Mouse (Mus musculus): ENCODE measurements at regions not wholly inside any gene's neighbourhood (a gene's known extent, or its start where the extent isn't known, plus 50 kb on each side); places are given as distances from the start of the nearest gene placed in this dataset.
A peak's percentile ranks its signal among the peaks of the same experiment; 100 is the strongest.

DNA sequence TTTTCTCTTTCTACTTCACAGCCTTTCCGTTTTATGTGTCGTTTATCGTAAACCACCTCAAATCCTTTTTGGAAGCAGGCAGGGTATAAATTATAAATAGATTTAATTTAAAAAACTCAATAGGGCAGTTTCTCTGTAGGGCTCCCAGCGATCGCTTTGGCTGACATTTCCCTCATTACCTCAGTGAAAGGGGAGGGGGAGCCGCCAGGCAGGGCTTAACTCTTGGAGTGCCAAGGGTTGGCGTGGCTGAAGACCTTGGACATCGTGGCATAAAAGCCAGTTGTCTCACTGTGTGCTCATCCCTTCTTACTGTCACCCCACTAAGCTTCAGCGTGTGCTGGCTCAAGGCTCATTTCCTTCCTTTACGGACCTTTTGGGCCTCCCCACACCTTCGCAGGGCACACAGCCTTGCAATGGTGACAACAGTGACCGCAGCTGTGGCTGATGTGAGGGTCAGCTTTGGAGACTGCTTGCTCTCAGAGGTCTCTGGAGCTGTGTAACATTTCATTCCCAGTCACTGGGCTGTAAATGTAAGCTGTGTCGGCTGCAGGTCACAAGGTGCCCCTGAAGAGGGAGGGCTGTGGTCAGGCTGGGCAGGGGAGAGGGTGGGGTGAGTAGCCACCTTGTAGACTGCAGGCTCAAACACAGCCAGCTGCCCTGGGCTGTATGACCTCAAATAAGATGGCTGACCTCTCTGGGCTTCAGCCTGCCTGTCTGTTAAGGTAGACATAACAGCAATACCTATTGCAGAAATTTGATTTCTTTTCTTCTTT lies 81.6 kb upstream of the Stx16 start:
- no peak for DNase-seq

DNA sequence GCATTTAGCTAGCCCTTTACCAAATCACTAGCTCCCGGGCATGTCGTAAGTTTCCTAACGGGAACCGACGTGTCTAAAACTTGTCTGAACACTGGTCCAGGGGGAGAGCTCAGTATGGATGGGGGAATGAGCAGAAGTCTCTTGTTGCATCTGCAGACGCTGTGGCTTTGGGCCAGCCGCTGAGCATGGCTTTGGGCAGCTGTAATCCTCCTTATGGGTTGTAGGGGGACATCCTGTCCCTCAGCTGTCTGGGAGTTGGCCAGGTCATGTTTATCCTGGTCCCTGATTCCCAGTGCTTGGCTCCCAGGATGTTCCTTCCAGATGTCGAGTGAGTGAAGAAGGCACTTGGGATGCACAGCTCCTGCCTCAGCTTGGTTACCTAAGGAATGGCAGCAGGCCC lies 71.4 kb upstream of the Stx16 start:
- no peak for DNase-seq

DNA sequence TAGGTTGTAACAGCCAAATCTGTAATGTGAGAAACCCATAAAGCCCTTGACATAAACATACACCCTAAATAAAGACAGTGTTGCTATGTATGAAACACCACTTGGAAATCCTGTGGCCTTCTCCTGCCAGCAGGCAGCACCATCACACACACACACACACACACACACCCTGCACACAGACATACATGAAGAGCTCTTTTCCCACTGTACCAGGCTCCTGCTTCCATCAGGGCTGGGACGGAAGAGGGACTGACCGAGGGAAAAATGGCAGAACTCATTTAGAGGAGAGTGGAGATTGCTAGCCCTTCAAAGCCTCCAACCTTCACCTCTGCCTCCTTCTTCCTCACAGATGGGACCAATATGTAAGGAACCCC lies 68.1 kb upstream of the Stx16 start:
- no peak for DNase-seq

DNA sequence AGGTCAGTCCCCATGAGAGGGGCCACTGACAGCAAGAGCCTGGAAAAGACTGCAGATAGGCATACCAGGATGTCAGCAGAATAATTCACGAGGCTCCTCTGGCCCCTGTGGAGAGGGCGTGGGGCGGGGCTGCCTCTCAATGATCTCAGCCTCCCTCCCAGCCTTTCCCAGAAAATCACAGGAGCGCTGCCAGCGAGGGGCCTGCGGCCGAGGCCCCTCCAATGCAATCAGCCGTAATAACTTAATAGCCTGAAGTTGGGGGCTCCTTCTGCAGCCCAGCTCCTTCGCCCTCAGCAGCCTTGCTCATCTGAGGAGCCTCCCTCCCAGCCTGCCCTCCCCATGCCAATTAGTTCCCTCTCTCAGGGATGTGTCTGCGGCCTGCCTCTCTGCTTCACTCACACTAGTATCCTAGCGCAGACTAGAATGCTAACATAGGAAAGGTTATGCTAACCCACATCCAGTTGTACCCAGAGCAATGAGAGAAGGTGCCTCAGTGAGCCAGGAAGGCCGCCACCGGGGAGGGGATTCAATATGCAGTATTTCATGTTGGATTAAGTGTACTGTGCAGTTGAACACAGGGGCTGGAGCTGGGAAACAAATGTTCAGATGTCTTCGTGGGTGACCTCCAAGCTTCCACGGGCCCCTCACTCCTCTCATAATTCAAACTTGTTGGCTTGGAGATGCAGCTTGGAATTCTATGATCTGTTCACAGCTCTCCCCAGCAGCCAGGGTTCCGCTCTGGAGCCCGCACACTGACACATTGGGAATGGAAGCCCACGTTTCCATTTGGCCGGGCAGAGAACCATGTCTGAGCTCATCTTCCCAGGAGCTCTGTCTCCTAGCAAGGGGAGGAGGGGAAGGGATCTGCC lies 67.5 kb upstream of the Stx16 start:
- DNase-seq: peak; percentile 36

DNA sequence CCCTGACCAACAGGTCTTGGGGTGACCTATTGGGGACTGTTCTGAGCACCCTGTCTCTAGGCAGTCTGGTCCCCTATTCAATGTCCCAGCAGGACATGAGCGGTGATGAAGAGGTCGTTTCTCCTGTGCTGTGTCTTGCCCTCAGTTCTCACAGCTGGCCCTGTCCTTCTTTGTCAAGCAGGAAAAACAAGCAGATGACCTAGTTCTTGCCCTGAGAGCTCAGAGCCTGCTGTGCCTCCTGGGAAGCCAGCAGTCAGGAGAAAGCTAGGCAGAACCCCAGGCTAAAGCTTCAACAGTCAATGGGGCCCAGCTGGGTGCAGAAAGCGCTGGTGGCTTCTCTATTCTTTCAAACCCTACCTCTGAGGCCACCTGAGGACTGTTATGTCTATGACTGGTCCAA lies 66.1 kb upstream of the Stx16 start:
- DNase-seq: no peak

DNA sequence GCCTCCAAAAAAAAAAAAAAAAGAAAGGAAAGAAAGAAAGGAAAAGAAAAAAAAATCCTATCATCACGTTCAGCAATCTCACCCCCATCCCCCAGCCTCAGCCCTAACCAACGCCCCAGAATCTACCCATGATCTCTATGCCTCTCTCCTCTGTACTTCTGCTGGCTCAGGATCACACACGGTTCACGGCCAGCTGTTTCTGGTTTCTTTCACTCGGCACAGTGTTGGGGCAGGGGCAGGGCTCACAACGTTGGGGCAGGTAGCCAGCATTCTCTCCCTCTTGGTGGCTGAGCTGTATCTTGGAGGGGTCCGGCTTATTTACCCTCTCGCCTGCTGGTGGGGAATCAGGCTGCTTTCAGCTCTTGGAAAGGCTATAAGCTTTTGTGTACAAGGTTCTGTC lies 64.7 kb upstream of the Stx16 start:
- DNase-seq: no peak

DNA sequence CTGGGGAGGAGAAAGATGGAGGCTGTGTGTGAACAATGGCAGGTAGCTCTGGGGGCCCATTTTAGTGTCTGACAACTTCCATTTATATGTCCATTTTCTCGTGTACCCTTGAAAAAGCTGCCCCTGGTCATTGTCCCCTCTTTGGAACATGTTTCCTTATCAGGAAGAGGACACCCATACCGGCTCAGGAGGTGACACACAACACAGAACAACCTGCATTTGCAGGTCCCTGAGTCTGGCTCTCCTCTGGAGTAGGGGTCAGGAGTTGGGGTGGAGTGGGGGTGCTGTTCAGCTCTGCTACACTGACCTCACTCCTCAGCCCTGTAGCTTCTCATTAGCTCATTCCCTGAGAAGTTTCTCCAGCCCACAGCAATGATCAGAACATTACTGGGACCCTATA lies 61.7 kb upstream of the Stx16 start:
- DNase-seq: no peak

DNA sequence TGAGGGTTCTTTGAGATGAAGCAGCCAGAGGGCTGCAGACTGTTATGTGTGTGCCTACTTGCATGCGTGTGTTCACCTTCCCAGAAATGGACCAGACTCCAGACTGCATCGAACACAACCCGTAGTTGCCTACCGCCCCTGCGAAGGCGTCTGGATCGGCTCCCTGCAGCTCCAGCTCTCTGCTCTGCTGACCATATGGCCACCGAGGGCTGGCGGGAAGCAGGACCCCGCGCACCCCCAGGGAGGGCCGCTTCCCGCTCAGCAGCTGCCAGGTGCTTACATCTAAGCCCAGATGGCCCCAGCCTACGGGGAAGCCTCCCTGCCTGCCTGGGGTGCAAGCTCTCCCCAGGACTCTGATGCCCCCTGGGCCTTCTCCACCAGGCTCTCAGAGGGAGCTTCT lies 60.8 kb upstream of the Stx16 start:
- DNase-seq: no peak

DNA sequence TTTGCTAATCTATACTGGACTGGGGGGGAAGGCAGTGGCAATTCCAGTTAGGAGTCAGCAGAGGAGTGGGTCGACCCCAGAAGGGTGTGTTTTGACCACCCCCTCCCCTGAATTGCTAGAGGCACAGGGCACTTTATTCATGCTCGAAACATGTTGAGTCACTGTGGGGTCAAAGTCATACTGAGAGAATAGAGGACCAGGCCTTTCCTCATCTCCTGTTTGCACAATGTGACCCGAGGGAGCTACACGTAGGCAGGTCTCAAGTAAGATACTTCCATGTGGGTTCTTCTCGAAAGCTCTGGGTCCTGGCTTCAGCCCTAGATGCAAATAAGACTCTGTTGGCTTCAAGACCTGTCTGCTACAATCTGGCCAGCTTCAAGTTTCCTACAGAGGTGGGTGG lies 60.0 kb upstream of the Stx16 start:
- DNase-seq: no peak

DNA sequence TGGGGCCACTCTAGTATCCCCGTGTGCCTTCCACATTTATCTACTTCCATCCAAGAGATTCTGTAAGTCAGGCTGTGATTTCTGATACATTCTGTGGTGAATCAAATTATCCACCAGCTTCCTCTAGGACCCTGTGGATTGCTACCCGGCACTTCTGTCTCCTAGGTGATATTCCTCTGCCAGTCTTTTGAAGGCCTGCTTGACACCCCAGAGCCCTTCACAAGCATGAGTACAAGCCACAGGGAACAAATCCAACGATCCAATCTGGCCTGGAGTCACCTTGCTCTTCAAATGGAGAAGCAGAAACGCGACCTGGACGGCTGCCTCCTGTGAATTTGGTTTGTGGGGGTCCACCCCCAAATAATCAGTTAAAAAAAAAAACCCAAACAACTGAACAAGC lies 59.1 kb upstream of the Stx16 start:
- no peak for DNase-seq

DNA sequence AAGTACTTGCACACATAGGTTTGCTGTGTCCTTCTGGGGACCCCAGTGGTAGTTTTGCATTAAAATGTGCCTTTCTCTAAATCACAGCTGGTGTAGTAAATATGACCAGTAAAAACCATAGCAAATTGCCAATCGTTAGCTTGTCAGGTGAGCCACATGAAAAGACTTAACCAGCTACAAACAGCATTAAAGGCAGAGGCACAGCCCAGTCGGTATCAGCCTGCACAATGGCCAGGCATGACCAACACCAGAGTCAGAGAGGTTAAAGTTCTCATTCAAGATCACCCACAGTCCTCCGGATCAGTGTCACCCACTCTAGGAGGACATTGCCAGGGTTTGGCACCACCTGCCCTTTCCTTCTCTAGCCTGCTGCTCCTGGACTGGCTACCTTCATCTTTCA lies 58.5 kb upstream of the Stx16 start:
- DNase-seq: no peak

DNA sequence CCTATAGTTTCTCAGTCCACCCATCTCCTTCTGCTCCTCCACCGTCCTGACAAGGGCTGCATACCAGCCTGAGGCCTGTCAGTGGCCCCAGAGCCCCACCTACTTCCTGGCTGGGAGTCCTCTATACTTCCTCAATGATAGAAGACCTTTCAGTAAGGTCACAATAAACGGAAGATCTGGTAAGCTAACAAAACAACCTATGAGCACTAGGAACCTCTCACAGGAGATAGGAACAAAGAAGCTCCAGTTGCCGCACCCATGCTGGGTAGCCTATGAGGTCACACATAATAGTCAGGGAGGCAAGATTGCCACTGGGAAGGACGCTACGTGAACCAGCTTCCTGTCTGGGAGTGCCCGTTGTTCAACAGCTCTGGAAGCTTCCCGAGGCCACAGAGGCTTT lies 58.1 kb upstream of the Stx16 start:
- peak; percentile 31 for DNase-seq

DNA sequence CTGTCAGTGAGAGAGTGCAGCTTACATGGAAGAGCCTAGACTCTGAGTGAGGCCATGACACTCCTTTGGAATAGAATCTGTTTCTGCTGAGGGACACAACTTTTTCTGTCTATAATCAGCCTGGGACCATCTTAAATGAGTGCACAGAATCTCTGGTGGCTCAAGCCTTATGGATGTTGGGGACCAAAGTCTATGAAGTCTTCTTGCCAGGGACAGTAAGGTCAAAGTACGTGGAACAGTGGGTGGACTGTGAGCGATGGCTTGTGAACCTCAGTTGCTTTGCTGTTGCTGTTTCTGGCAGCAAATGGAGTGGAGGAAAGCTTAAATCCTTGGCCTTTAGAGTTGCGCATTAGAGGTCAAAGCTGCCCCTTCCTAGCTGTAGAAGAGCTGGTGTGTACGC lies 57.1 kb upstream of the Stx16 start:
- DNase-seq: no peak

DNA sequence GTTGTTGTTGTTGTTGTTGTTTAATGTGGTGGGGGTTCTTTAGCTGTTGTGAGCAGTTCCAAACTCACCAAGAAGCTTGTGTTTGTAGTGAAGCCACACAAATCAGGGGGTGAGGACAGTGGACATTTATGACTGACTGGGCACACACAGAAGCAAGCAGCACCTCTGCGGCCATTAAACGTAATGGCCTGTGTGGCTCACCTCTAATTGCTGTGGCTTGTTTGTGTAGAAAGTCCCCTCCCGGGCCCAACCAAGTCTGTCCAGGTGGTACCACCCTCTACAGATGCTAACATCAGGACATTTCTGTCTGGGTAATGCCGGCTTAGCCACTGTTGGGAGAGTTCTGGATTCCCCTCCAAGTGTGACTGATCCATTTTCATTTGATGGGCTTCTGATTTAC lies 56.1 kb upstream of the Stx16 start:
- no peak for DNase-seq

DNA sequence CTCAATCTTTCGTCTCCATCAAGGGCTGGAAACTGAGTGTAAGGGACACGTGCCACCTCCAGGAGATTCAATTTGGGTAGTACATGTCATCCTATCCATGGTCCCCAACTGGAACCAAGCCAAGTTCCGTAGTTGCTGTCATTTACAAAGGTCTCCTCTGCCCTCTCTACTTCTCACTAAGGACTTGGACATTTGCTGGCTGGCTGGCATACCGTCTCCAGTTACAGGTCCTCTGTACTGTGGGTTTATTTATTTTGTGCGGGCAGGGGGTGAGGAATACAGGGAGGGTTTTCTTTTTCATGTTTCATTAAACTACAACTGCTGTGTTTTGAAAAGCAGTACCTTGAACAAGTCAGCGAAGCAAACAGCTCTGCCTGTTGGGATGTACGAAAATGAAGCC lies 55.7 kb upstream of the Stx16 start:
- no peak for DNase-seq

DNA sequence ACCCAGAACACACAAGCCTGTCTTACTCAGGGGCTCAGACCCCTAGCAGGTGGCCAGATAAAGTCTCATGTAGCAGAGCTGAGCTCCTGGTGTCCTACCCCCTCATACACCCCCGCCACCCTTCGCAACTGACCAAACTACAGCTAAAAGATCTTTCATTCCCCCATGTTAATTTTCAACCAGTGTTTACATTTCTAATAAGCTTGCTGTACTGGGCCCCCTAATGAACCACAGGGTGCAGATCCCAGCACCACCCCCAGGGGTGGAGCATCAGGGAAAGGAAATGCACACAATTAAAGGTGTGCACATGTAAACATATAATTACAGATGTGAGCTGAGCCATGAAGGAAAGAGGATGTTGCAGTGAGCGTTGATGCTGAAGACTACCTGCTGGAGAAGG lies 54.6 kb upstream of the Stx16 start:
- no peak for DNase-seq

DNA sequence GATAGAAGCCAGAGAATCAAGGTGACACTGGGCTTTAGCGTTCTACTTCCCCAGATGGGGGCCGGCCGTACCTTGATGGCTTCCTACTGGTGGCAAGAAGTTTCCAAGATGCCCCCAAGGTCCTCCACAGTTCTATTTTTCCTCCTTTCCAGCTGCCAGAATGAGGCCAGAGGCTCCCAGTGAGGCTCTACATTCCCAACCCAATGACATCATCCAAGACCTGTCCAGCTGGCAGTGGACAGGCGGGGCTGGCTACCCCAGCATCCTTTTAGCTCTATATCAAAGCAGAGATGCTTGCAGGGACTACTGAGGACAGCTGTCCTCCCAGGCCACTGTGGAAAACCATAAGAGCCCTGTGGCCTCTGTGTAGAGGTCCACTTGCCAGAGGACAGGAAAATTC lies 53.8 kb upstream of the Stx16 start:
- no peak for DNase-seq

DNA sequence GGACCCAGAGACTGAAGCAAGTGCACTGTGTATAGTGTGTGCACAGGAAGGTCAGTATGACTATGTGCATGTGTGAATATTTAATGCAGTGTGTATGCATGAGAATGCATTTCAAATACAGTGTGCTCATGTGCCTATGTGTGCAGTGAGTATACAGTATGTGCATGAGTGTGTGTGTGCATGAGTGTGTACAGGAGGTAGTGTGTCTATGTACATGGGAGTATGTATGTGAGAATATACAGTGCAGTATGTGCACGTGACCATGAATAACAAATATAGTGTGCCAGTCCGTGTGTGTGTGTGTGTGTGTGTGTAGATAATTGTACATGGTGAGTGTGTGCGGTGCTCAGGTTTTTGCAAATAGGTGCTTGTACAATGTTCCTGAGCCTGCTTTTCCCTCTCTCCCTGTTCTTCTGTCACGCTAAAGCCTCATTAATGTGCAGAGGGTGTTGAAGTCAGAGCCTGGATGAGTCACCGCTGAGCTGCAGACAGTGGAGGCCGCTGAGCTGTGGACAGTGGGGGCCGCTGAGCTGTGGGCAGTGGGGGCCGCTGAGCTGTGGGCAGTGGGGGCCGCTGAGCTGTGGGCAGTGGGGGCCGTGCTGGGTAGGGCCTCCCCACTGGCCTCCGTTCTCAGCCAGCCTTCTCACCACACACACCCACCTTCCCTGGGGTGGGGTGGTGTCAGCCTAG lies 50.8 kb upstream of the Stx16 start:
- no peak for DNase-seq

Measured in liver (tissue).